Mouse (Mus musculus) bone marrow, adult 2 months (tissue): ENCODE results near the gene Thap2.

Experiments used
- CTCF ChIP-seq: fragments of 200-500 bp; IDR thresholded peaks from 2 replicates; pipeline ENCODE4 v1.5.1; 2011; ENCODE audit warnings: low read length, control low read depth; ENCODE audit not compliant: control insufficient read depth, insufficient read depth
- POLR2A ChIP-seq: fragments of 200-500 bp; IDR thresholded peaks from 2 replicates; pipeline ENCODE4 v1.6.1; 2011; ENCODE audit warnings: low read depth, mild to moderate bottlenecking, control low read depth, low read length, borderline replicate concordance; ENCODE audit not compliant: control insufficient read depth

- no peak for TF ChIP-seq POLR2A
- TF ChIP-seq CTCF, result no peak
These were observed 29.8 kb upstream of the Thap2 start for GRCm38 (mm10) chr10:115414056-115414455.
